Mouse (Mus musculus): ENCODE results near the gene Vti1a.

- no peak for TF ChIP-seq CTCF (IDR thresholded peaks at IDR 0.05; ENCODE audit: extremely low read depth, insufficient read depth, low read length)
- no peak for TF ChIP-seq POLR2A (IDR thresholded peaks at IDR 0.05; ENCODE audit: extremely low read depth, insufficient read depth, low read length)
Observed at GRCm38 (mm10) chr19:55582896-55583653, 267.0 kb downstream of the Vti1a start.

Measured in cortical plate, adult 2 months (tissue).